Mouse (Mus musculus) heart, postnatal 0 days (tissue): ENCODE measurements around the gene Ap1g1. TPM values are rescaled to one million over a fixed set of nuclear protein-coding genes. Genes with fewer than 3 reads are reported as not detected.

Source experiments
- ATAC-seq: fragments of 200-750 bp; cut with Nextera tagmentation; 2 replicates; pipeline ENCODE4 v1.8.0; 2017; ENCODE audit warnings: low read depth, moderate number of reproducible peaks, moderate library complexity; ENCODE audit not compliant: insufficient read depth
- DNase-seq: peaks from one replicate; pipeline ENCODE4 v3.0.0-alpha.2; 2016; ENCODE audit warnings: low spot score
- H3K27ac ChIP-seq: fragments of 300-500 bp; sonication (generic); 2 replicates; pipeline ENCODE4 v1.5.1; 2014; ENCODE audit warnings: low read depth, mild to moderate bottlenecking
- H3K27me3 ChIP-seq: fragments of 300-500 bp; sonication (generic); 2 replicates; pipeline ENCODE4 v1.6.1; 2014; ENCODE audit warnings: low read length, mixed read lengths; ENCODE audit not compliant: control insufficient read depth, insufficient read depth
- H3K36me3 ChIP-seq: fragments of 300-500 bp; sonication (generic); replicated peaks from 2 replicates; pipeline ENCODE4 v1.6.1; 2014; ENCODE audit warnings: low read length, mixed read lengths; ENCODE audit not compliant: control insufficient read depth, insufficient read depth
- H3K4me1 ChIP-seq: fragments of 300-500 bp; sonication (generic); 2 replicates; pipeline ENCODE4 v1.6.1; 2014; ENCODE audit warnings: antibody characterized with exemption; ENCODE audit not compliant: control insufficient read depth, insufficient read depth
- H3K4me2 ChIP-seq: fragments of 300-500 bp; sonication (generic); 2 replicates; pipeline ENCODE4 v1.6.1; 2014; ENCODE audit warnings: low read depth, mild to moderate bottlenecking, low read length, moderate library complexity
- H3K4me3 ChIP-seq: fragments of 300-500 bp; sonication (generic); 2 replicates; pipeline ENCODE4 v1.5.1; 2014; ENCODE audit warnings: low read depth, low read length
- H3K9ac ChIP-seq: fragments of 300-500 bp; sonication (generic); replicated peaks from 2 replicates; pipeline ENCODE4 v1.6.1; 2014; ENCODE audit warnings: low read depth, low read length, mixed read lengths
- H3K9me3 ChIP-seq: fragments of 300-500 bp; sonication (generic); replicated peaks from 2 replicates; pipeline ENCODE4 v1.6.1; 2016; ENCODE audit warnings: low read length; ENCODE audit not compliant: control insufficient read depth
- CTCF ChIP-seq: IDR thresholded peaks from 2 replicates; pipeline ENCODE4 v1.5.1; 2016; ENCODE audit warnings: antibody characterized with exemption, control low read depth, low read depth
- EP300 ChIP-seq: IDR thresholded peaks from 2 replicates; pipeline ENCODE4 v1.6.1; 2016; ENCODE audit warnings: antibody characterized with exemption, low read depth
- WGBS: fragments of 180-500 bp; shearing (Covaris S2); extraction: QIAGEN DNeasy Blood & Tissue Kit; methylation state at CpG from one replicate; pipeline ENCODE4 v1.1.7; 2014; 5-methylcytosine and 5-hydroxymethylcytosine counted together
- polyA plus RNA-seq: library from polyadenylated mRNA; unstranded; fragments of >200 nt; fragmentation: Nextera tagmentation; extraction: Ambion mirVana; gene quantifications from 2 replicates; pipeline ENCODE4 v1.2.1, GENCODE M21; 2015
- total RNA-seq: library from RNA; depleted of rRNA; stranded (reverse); fragments of >200 nt; gene quantifications from 2 replicates; pipeline ENCODE4 v1.2.3, GENCODE M21; 2014; ENCODE audit warnings: low replicate concordance

The Ap1g1 gene
- total and polyA plus RNA-seq, 2 experiments from 2014 or later = 14.4 to 24.6 TPM

DNA sequence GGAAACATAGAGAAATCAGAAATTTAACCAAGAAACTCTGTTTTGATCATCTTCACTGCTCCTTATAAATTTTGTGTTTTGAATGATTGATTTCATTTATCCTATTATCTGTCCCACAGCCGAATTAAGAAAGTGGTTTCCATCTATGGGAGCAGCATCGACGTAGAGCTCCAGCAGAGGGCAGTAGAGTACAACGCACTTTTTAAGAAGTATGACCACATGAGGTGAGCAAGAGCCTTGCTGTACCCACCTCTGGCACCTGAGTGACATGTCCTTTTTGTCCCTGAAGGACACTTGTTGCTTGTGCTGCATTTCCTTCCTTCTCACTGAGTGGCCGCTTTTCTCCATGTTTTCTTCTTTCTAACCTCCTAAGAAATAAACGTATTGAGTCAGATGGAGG, 75.1 kb downstream of the Ap1g1 start:
- H3K27me3 ChIP-seq = no peaks in the 10 kb centered on the region
- ATAC-seq (peak; percentile 66; the same call in 1 of the 2 replicates), DNase-seq (peak; percentile 74)
- no peak overlapping the region for H3K4me2 ChIP-seq
- H3K36me3 ChIP-seq = peaks cover 71% of the 10 kb centered on the region
- no peak overlapping the region for H3K9ac ChIP-seq
- H3K4me3 ChIP-seq = no peak overlapping the region
- H3K9me3 ChIP-seq = no peaks in the 10 kb centered on the region
- 39% methylated on average over 6 of the region's 6 CpGs for WGBS
- peaks cover 5% of the 10 kb centered on the region; the same call in 1 of the 2 replicates for H3K4me1 ChIP-seq
- H3K27ac ChIP-seq = no peak overlapping the region
- TF ChIP-seq CTCF (peak; percentile 82), EP300 (no peak)

DNA sequence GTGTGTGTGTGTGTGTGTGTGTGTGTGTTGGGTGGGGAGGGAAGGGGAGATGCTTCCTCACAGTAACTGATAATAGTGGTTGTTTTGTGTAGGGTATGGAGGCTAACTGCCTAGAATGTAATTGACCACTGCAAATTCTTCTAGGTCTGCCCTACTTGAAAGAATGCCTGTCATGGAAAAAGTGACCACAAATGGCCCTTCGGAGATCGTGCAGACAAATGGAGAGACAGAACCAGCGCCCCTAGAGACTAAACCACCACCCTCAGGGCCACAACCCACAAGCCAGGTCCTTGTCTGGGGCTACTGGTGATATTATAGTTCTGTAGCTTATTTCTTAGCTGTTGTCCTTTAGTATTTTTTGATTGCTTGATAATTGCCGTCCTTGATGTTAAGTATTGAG, 76.2 kb downstream of the Ap1g1 start:
- no peak for DNase-seq
- Histone ChIP-seq H3K27me3 (no peaks in the 10 kb centered on the region), H3K9ac (no peak overlapping the region), H3K4me3 (no peak overlapping the region), H3K27ac (no peak overlapping the region), H3K4me1 (no peaks in the 10 kb centered on the region), H3K36me3 (peaks cover 73% of the 10 kb centered on the region), H3K9me3 (no peaks in the 10 kb centered on the region), H3K4me2 (no peak overlapping the region)
- 78% methylated on average over 4 of the region's 4 CpGs for WGBS
- no peak for ATAC-seq
- TF ChIP-seq CTCF (no peak), EP300 (no peak)

DNA sequence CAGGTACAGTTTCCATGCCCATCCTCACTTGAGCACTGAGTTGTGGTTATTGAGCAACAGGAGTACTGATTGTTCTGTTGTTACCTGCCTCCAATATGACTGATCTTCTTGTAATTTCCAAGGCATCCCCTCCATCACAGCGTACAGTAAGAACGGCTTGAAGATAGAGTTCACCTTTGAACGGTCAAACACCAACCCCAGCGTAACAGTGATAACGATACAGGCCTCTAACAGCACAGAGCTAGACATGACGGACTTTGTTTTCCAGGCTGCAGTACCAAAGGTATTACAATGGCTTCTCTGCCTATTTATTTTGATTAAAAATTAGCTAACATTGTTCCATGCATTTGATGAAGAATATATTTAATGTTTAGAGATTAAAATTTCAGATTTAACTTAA, 77.1 kb downstream of the Ap1g1 start:
- Histone ChIP-seq H3K4me2 (no peak overlapping the region), H3K27ac (no peak overlapping the region), H3K4me1 (no peaks in the 10 kb centered on the region), H3K9ac (no peak overlapping the region), H3K9me3 (no peaks in the 10 kb centered on the region), H3K36me3 (peaks cover 73% of the 10 kb centered on the region), H3K27me3 (no peaks in the 10 kb centered on the region), H3K4me3 (no peak overlapping the region)
- TF ChIP-seq EP300 = no peak
- TF ChIP-seq CTCF = no peak
- DNase-seq = no peak
- no peak for ATAC-seq
- WGBS = 98% methylated on average over 6 of the region's 6 CpGs

DNA sequence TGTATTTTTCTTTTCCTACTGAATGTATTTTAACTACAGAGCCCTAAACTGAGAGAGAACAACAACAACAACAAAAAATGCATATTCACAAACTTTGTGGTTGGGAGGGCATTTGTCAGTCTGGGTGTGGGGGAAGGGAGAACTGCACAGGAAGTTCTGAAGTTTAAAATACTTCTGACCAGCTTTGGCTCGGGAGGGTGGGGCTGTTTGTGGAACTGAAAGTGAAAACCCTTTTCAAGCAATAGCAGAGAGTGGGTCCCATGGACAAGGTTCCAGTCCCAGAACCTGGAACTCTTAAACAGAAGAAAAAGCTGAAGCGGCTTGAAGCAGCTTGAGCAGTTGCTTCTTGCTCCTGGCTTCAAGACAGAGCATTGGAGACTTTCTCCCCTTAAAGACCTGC, 85.0 kb downstream of the Ap1g1 start:
- Histone ChIP-seq H3K4me3 (no peak overlapping the region), H3K4me2 (no peak overlapping the region), H3K27ac (no peak overlapping the region), H3K36me3 (peaks cover 41% of the 10 kb centered on the region), H3K4me1 (0 out of 2 replicates have a peak, but pooled peaks cover 3% of the 10 kb centered on the region), H3K9ac (no peak overlapping the region), H3K27me3 (no peaks in the 10 kb centered on the region), H3K9me3 (no peaks in the 10 kb centered on the region)
- DNase-seq = no peak
- TF ChIP-seq EP300 (no peak), CTCF (no peak)
- no peak for ATAC-seq
- 61% methylated on average over 2 of the region's 2 CpGs for WGBS

DNA sequence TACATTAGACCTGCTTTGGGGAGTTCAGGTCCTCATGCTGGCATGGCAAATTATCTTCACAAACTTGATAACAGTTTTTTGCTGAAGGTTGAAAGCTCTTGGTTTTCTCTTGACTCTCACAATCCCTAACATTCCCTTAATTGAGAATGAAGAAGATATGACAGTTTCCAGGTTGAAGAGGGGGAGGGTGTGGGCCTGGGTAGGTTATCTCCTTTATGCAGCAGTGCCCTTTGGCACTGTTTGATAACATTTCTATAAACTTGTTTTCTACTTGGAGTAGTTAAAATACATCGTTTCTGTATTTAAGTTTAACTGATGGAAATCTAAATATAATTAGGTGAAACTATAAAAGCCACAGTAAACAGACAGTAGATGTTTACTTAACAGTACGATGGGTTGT, 86.4 kb downstream of the Ap1g1 start:
- ATAC-seq (no peak), DNase-seq (no peak)
- Histone ChIP-seq H3K36me3 (peaks cover 33% of the 10 kb centered on the region), H3K9me3 (no peaks in the 10 kb centered on the region), H3K4me2 (no peak overlapping the region), H3K9ac (no peak overlapping the region), H3K4me3 (no peak overlapping the region), H3K4me1 (peaks cover 7% of the 10 kb centered on the region; the same call in 1 of the 2 replicates), H3K27me3 (no peaks in the 10 kb centered on the region), H3K27ac (no peak overlapping the region)
- 85% methylated on average over 2 of the region's 2 CpGs for WGBS
- TF ChIP-seq EP300 = no peak
- TF ChIP-seq CTCF = no peak

DNA sequence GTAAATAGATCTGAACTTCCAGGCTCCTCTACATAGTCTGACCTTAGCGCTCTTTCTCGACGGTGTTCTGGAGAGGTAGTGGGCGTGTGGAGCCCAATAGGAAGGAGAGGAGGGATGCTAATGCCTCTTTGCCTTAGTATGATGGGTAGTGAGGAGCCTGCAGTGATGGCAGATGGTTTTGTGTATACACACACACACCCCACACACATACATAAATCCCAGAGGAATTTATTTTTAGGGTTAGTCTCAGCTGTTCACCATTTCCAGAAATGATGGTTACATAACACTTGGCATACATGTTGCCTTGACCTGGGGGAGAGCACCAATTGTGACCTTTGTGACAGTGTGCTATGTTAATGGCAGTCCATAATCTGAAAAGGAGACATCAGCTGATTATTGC, 87.2 kb downstream of the Ap1g1 start:
- Histone ChIP-seq H3K9me3 (no peaks in the 10 kb centered on the region), H3K27ac (no peak overlapping the region), H3K36me3 (peaks cover 26% of the 10 kb centered on the region), H3K4me1 (peaks cover 7% of the 10 kb centered on the region; the same call in 1 of the 2 replicates), H3K9ac (no peak overlapping the region), H3K4me2 (no peak overlapping the region), H3K27me3 (no peaks in the 10 kb centered on the region), H3K4me3 (no peak overlapping the region)
- DNase-seq (no peak), ATAC-seq (no peak)
- 76% methylated on average over 4 of the region's 4 CpGs for WGBS
- TF ChIP-seq CTCF (no peak), EP300 (no peak)
